Mouse (Mus musculus): ENCODE data around the gene Olfr1104. TPM values are rescaled to one million over a fixed set of nuclear protein-coding genes. Genes with fewer than 3 reads are reported as not detected.

The Olfr1104 gene
- not detected for polyA plus RNA-seq (2017; shearing (Covaris generic))

GRCm38 (mm10) chr2:87026980-87027379 lies at the start of gene Olfr1104:
Olfr1104 (minus strand) TSS chr2:87027080.

GRCm38 (mm10) chr2:87075717-87076116 lies 48.8 kb upstream of the Olfr1104 start, which contains the start of gene Olfr1107:
Olfr1107 (minus strand) TSS chr2:87075817.

GRCm38 (mm10) chr2:87052173-87052572 lies 25.3 kb upstream of the Olfr1104 start, which contains the start of gene Olfr1106:
Olfr1106 (minus strand) TSS chr2:87052273.

GRCm38 (mm10) chr2:87036431-87036830 lies 9.6 kb upstream of the Olfr1104 start, which contains the start of gene Olfr1105:
Olfr1105 (minus strand) TSS chr2:87036531.

GRCm38 (mm10) chr2:86998098-86998497 lies 28.8 kb downstream of the Olfr1104 start, which contains the start of gene Olfr1102:
Olfr1102 (plus strand) TSS chr2:86998398.

GRCm38 (mm10) chr2:86991121-86991520 lies 35.8 kb downstream of the Olfr1104 start, which contains the start of gene Olfr1101:
Olfr1101 (minus strand) TSS chr2:86991221.

GRCm38 (mm10) chr2:86979854-86980253 lies 47.0 kb downstream of the Olfr1104 start, which contains the start of gene Olfr1100:
Olfr1100 (minus strand) TSS chr2:86979954.

Other genes starting within 250 kb of the Olfr1104 start
- not detected for gene Olfr1093, start 244.6 kb downstream of the Olfr1104 start, polyA plus RNA-seq (2017; shearing (Covaris generic))
- not detected for gene Olfr141, start 217.1 kb downstream of the Olfr1104 start, polyA plus RNA-seq (2017; shearing (Covaris generic))
- gene Olfr1094, start 202.4 kb downstream of the Olfr1104 start, polyA plus RNA-seq (2017; shearing (Covaris generic)): not detected
- gene Olfr1095, start 175.4 kb downstream of the Olfr1104 start, polyA plus RNA-seq (2017; shearing (Covaris generic)): not detected
- gene Gm13723, start 152.3 kb downstream of the Olfr1104 start, polyA plus RNA-seq (2017; shearing (Covaris generic)): not detected
- 0.11 TPM for gene Olfr1097, start 134.9 kb downstream of the Olfr1104 start, polyA plus RNA-seq (2017; shearing (Covaris generic))
- gene Olfr1098, start 102.5 kb downstream of the Olfr1104 start, polyA plus RNA-seq (2017; shearing (Covaris generic)): not detected
- not detected for gene Olfr1099, start 66.4 kb downstream of the Olfr1104 start, polyA plus RNA-seq (2017; shearing (Covaris generic))
- not detected for gene Olfr1100, start 47.1 kb downstream of the Olfr1104 start, polyA plus RNA-seq (2017; shearing (Covaris generic))
- not detected for gene Olfr1101, start 35.9 kb downstream of the Olfr1104 start, polyA plus RNA-seq (2017; shearing (Covaris generic))
- gene Olfr1102, start 28.7 kb downstream of the Olfr1104 start, polyA plus RNA-seq (2017; shearing (Covaris generic)): not detected
- gene Olfr1105, start 9.5 kb upstream of the Olfr1104 start, polyA plus RNA-seq (2017; shearing (Covaris generic)): 0.16 TPM
- not detected for gene Olfr1106, start 25.2 kb upstream of the Olfr1104 start, polyA plus RNA-seq (2017; shearing (Covaris generic))
- gene Olfr1107, start 48.7 kb upstream of the Olfr1104 start, polyA plus RNA-seq (2017; shearing (Covaris generic)): not detected
- not detected for gene Olfr1109, start 68.9 kb upstream of the Olfr1104 start, polyA plus RNA-seq (2017; shearing (Covaris generic))
- gene Olfr259, start 87.5 kb upstream of the Olfr1104 start, polyA plus RNA-seq (2017; shearing (Covaris generic)): not detected
- not detected for gene Olfr1110, start 113.2 kb upstream of the Olfr1104 start, polyA plus RNA-seq (2017; shearing (Covaris generic))
- gene Olfr1111, start 125.5 kb upstream of the Olfr1104 start, polyA plus RNA-seq (2017; shearing (Covaris generic)): not detected
- not detected for gene Olfr1112, start 160.7 kb upstream of the Olfr1104 start, polyA plus RNA-seq (2017; shearing (Covaris generic))
- gene Olfr1113, start 181.9 kb upstream of the Olfr1104 start, polyA plus RNA-seq (2017; shearing (Covaris generic)): not detected
- not detected for gene Olfr1115, start 220.9 kb upstream of the Olfr1104 start, polyA plus RNA-seq (2017; shearing (Covaris generic))
- gene Olfr1116, start 240.5 kb upstream of the Olfr1104 start, polyA plus RNA-seq (2017; shearing (Covaris generic)): 0.15 TPM